Mouse (Mus musculus) G1E (cell line): ENCODE measurements around the gene Prx. TPM values are rescaled to one million over a fixed set of nuclear protein-coding genes. Genes with fewer than 3 reads are reported as not detected.

ENCODE experiments used
- ATAC-seq: 2 replicates; pipeline ENCODE4 v1.8.0; 2016; ENCODE audit warnings: mild to moderate bottlenecking; ENCODE audit not compliant: insufficient number of reproducible peaks, poor library complexity, low FRiP score, severe bottlenecking; ENCODE audit errors: extremely low read depth
- DNase-seq: peaks from one replicate; pipeline ENCODE4 v3.0.0; 2012; ENCODE audit warnings: low spot score
- H3K27me3 ChIP-seq: 2 replicates; pipeline ENCODE4 v1.6.1; 2012; ENCODE audit warnings: mild to moderate bottlenecking, low read length, inconsistent platforms; ENCODE audit not compliant: insufficient read depth
- H3K36me3 ChIP-seq: replicated peaks from 2 replicates; pipeline ENCODE3; 2012; ENCODE audit warnings: mild to moderate bottlenecking, inconsistent platforms
- H3K4me1 ChIP-seq: 2 replicates; pipeline ENCODE4 v1.6.1; 2012; ENCODE audit warnings: low read depth, low read length, inconsistent platforms, mixed read lengths; ENCODE audit not compliant: insufficient read depth
- H3K4me3 ChIP-seq: 2 replicates; pipeline ENCODE4 v1.5.1; 2012; ENCODE audit warnings: low read depth, mild to moderate bottlenecking, inconsistent platforms, low read length, moderate library complexity, mixed read lengths
- H3K9me3 ChIP-seq: replicated peaks from 2 replicates; pipeline ENCODE4 v1.6.1; 2012; ENCODE audit warnings: inconsistent platforms
- CTCF ChIP-seq: IDR thresholded peaks from 2 replicates; pipeline ENCODE4 v1.5.1; 2012; ENCODE audit warnings: low read depth, low read length, inconsistent platforms, mixed read lengths
- GATA1 ChIP-seq: IDR thresholded peaks from 2 replicates; pipeline ENCODE4 v1.6.1; 2012; ENCODE audit warnings: borderline replicate concordance, low read length, inconsistent platforms, mixed read lengths
- GATA2 ChIP-seq: IDR thresholded peaks from 2 replicates; pipeline ENCODE4 v1.6.1; 2012; ENCODE audit warnings: low read depth, low read length, inconsistent platforms, borderline replicate concordance
- POLR2AphosphoS5 ChIP-seq: IDR thresholded peaks from 2 replicates; pipeline ENCODE4 v1.6.1; 2012; ENCODE audit warnings: low read depth, low read length, inconsistent platforms; ENCODE audit not compliant: insufficient replicate concordance
- TAL1 ChIP-seq: conservative IDR thresholded peaks from 2 replicates; pipeline ENCODE4 v1.6.1; 2012; ENCODE audit warnings: low read depth, low read length, inconsistent platforms, mixed read lengths
- polyA plus RNA-seq: library from polyadenylated mRNA; stranded (reverse); fragments of >175 nt; gene quantifications from 2 replicates; pipeline ENCODE4 v1.2.3, GENCODE M21; 2012
- total RNA-seq, 2 experiments: library from RNA; stranded (forward) in 1 of 2; stranded (reverse) in 1 of 2; fragments of 200-1000 nt in 1 of 2; fragments of >200 nt in 1 of 2; fragmentation: Nextera tagmentation in 1 of 2; gene quantifications; 2 replicates each; pipeline ENCODE4 v1.2.3; 2014 to 2017

Prx gene
- total and polyA plus RNA-seq, 3 experiments: 1.3 to 2.3 (median 1.7) TPM

DNA sequence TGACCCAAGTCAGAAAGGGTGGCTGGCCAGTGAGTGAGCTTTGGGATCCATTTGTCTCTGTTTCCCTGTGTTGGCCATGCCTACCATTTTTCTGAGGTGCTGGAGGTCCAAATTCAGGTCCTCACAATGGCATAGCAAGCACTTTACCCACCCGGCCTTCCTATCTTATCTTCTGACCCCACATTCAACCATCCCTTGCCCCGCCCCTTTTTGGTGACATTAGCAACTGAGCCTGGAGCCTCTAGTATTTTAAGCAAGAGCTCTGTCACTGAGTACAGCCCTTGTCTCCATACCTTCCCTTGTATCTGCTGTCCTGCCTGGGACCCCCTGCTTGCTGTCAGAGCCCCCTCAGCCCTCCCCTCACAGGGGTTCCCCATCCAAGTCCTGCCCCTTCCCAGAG lies 36.3 kb downstream of the Prx start:
- H3K27me3 ChIP-seq: peaks cover 3% of the 10 kb centered on the region; the same call in 1 of the 2 replicates
- ATAC-seq (no peak), DNase-seq (no peak)
- TF ChIP-seq TAL1 (no peak), POLR2AphosphoS5 (no peak)
- no peaks in the 10 kb centered on the region for H3K9me3 ChIP-seq
- peaks cover 17% of the 10 kb centered on the region for H3K4me1 ChIP-seq
- H3K36me3 ChIP-seq: peaks cover 34% of the 10 kb centered on the region
- no peak overlapping the region; the same call in 1 of the 2 replicates for H3K4me3 ChIP-seq

DNA sequence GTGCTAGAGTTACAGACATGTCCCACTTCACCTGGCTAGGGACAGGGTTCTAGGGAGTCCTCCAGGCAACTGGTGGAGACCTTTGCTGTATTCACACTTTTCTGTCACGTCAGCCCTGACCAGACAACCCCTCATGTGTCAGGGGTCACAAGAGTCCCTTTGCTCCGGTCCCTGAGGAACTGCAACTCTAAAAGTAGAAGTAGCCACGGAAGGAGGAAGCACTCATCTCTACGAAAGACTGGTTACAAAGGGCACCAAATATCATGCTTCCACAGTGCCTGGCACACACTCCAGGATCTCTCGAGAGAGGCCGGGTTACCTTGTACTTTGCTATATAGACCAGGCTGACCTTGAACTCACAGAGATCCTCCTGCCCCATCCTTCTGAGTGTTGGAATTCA lies 37.5 kb downstream of the Prx start:
- no peaks in the 10 kb centered on the region for H3K9me3 ChIP-seq
- H3K4me1 ChIP-seq: peaks cover 29% of the 10 kb centered on the region
- TF ChIP-seq TAL1 (no peak), POLR2AphosphoS5 (no peak), GATA2 (no peak), CTCF (no peak), GATA1 (no peak)
- no peak overlapping the region for H3K4me3 ChIP-seq
- DNase-seq (no peak), ATAC-seq (no peak)
- H3K36me3 ChIP-seq: peaks cover 40% of the 10 kb centered on the region
- H3K27me3 ChIP-seq: peaks cover 3% of the 10 kb centered on the region; the same call in 1 of the 2 replicates

DNA sequence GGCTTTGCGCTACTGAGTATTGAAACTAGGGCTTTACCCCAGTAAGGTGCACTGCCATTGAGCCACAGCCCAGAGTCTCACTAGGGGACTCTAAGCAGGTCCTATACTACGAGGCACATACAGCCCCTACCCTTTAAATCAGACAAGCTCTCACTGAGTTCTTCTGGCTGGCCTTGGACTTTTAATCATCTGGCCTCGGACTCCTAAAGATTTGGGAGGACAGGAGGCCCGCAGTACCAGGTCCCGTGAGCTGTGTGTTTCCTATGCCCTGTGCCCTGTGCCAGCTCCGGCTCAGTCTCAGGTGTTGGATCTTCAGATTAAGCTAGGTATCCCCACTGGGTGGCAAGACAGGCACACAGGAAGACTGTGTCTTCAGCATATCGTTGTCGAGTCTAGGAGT lies 38.9 kb downstream of the Prx start:
- DNase-seq (no peak), ATAC-seq (no peak)
- Histone ChIP-seq H3K36me3 (peaks cover 29% of the 10 kb centered on the region), H3K4me1 (peaks cover 43% of the 10 kb centered on the region), H3K9me3 (no peaks in the 10 kb centered on the region), H3K27me3 (peaks cover 3% of the 10 kb centered on the region; the same call in 1 of the 2 replicates), H3K4me3 (no peak overlapping the region)
- TF ChIP-seq TAL1 (no peak), GATA2 (no peak), CTCF (no peak), GATA1 (no peak), POLR2AphosphoS5 (no peak)

DNA sequence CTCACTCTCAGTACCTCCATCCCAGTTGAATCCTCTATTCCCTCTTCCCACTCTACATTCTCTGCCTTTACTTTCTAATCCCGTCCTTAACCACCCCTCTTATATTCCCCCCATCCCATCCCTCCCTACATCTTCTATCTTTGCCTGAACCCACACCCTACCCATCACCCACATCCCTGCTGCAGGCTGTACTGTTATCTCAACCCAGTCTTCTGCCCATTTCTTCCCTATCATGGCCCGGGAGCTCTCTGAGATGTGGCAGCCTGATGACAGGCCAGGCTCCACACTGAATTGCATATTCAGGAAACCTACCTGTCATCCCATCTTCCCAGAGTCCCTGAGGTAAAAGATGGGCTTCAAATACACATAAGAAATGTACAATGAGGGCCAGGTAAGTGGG lies 39.7 kb downstream of the Prx start:
- no peak for TF ChIP-seq POLR2AphosphoS5
- TF ChIP-seq CTCF: no peak
- TF ChIP-seq GATA2: no peak
- TF ChIP-seq GATA1: no peak
- no peak for TF ChIP-seq TAL1
- ATAC-seq (no peak), DNase-seq (no peak)
- H3K4me1 ChIP-seq: peaks cover 49% of the 10 kb centered on the region
- H3K27me3 ChIP-seq: peaks cover 3% of the 10 kb centered on the region; the same call in 1 of the 2 replicates
- no peaks in the 10 kb centered on the region for H3K9me3 ChIP-seq
- peaks cover 25% of the 10 kb centered on the region for H3K36me3 ChIP-seq
- no peak overlapping the region for H3K4me3 ChIP-seq

DNA sequence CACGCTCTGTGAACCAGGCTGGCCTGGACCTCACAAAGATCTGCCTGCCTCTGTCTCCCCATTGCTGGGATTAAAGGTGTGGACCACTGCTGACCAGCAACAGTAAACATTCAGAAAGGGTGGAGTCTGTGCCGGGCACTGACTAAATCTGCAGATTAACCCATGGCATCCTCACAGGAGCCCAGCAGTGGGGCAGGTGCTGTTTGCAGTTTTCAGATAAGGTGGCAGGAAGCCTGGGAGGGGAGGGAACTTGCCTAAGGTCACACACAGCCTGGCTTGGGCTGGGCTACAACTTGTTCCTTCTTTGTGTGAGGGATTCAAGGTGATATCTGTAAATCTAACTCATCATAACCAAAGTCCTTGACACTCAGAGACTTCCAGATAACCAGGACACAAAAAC lies 41.4 kb downstream of the Prx start:
- peaks cover 21% of the 10 kb centered on the region for H3K36me3 ChIP-seq
- ATAC-seq: no peak
- no peaks in the 10 kb centered on the region for H3K9me3 ChIP-seq
- TF ChIP-seq CTCF (no peak), POLR2AphosphoS5 (no peak), TAL1 (no peak), GATA1 (no peak), GATA2 (no peak)
- no peak overlapping the region for H3K4me3 ChIP-seq
- DNase-seq: no peak
- peaks cover 3% of the 10 kb centered on the region; the same call in 1 of the 2 replicates for H3K27me3 ChIP-seq
- peaks cover 44% of the 10 kb centered on the region for H3K4me1 ChIP-seq

DNA sequence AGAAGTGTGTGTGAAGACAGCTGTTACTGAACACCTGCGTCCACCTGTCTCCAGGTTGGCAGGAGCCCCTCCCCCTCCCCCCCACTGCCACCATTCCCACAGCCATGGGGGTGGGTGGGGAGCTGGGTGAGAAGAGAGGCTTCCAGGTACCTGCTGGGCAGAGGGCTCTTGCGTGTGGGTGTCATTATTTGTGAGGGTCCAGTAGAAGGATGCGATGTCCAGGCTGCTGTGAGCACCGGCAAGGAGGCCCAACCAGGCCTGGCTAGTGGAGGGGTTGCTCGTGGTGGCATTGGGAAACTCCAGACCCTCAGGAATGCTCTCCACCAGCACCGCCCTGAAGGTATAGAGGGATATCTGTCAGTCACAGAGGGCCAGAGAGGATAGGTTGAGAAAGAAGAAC lies 41.8 kb downstream of the Prx start:
- Histone ChIP-seq H3K36me3 (peaks cover 19% of the 10 kb centered on the region), H3K9me3 (no peaks in the 10 kb centered on the region), H3K4me3 (no peak overlapping the region), H3K27me3 (peaks cover 3% of the 10 kb centered on the region; the same call in 1 of the 2 replicates), H3K4me1 (peaks cover 40% of the 10 kb centered on the region)
- DNase-seq (no peak), ATAC-seq (no peak)
- no peak for TF ChIP-seq TAL1
- TF ChIP-seq GATA1: no peak
- TF ChIP-seq GATA2: no peak
- no peak for TF ChIP-seq POLR2AphosphoS5
- TF ChIP-seq CTCF: no peak

DNA sequence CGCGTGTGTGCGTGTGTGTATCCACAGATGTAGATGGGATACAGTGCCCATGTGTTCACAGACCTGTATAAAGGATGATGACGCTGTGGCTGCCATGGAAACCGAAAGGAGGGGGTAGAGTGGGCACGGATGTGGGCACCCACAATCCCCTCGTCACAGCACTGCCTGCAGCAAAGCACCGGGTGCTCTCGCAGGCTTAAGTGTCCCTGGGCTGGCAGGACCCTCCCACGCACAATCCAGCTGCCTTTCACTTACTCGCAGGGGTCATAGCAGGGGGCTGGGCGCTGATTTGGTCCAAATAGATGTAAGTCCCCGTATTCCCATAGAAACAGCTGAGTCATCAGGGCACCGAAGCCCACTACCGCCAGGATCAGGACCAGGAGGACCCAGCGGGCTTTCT lies 42.3 kb downstream of the Prx start:
- Histone ChIP-seq H3K4me3 (no peak overlapping the region), H3K36me3 (peaks cover 15% of the 10 kb centered on the region), H3K27me3 (peaks cover 3% of the 10 kb centered on the region; the same call in 1 of the 2 replicates), H3K4me1 (peaks cover 39% of the 10 kb centered on the region), H3K9me3 (no peaks in the 10 kb centered on the region)
- DNase-seq (no peak), ATAC-seq (no peak)
- TF ChIP-seq CTCF (no peak), POLR2AphosphoS5 (no peak), GATA1 (no peak), GATA2 (no peak), TAL1 (no peak)
